Mouse (Mus musculus) embryo, embryonic 10 days (tissue): ENCODE data around the gene Slc9a8.
A peak's percentile ranks its signal among the peaks of the same experiment; 100 is the strongest.

Experiments
- DNase-seq: peaks from one replicate; pipeline ENCODE4 v3.0.0-alpha.2; 2015; ENCODE audit warnings: low spot score

Slc9a8 gene

DNA sequence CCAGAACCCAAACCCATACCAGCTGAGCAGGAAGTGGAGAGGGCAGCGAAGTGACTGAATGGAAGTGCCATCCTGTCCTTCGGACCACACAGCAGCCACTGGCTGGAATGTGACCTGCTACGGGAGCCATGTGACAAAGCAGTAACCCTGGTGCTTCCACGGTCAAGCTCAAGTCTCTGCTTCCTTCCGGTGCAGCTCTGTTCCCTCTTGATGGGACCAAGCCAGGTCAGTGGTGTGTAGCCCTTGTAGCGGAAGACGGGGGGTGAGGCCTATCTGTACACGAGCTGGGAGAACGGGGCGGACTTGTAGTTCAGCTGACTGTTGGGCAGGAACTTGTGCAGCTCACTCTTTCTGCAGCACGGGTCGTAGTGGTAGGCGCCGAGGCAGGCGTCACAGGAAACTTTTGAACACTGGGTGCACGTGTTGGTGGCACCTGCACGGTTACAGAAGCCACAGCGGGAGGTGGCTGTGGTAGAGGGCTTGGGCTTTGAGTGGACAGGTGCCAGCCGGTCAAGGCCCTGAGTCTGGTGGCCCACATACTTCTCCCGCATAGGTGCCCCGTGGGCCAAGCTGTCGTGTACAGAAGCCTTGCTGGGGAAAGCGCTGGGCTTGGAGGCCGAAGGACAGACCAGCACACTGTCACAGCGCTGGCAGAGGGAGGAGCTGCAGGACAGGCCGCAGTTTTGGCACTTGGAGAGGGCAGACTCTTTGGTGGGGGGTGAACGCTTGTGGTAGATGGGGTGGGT lies 61.7 kb downstream of the Slc9a8 start:
- no peak for DNase-seq

DNA sequence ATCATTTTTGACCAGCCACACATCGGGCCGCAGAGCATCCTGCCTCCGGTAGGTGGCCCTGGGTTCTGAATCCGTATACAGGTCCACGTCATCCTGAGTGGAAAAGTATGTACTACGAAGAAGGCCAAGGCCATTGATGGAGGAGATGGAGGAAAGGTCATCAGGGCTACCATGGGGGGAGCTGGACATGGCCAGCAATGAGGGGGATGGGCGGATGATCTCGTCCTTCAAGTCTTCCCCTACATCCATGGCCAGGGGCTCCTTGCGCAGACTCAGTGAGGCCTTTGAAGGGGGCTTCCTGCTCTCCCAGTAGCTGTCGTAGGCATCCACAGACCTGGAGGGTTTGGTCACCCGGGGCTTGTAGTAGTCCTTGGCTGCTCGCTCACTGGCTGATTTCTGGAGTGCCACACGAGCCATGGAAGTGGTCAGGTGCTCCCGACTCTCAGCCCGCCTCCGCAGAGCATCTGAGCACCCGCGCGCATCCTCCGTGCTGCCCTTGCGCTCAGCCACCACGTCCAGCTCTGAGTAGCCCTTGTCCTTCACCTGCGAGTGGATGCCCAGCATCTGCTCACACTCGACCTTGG lies 62.4 kb downstream of the Slc9a8 start:
- DNase-seq: no peak

DNA sequence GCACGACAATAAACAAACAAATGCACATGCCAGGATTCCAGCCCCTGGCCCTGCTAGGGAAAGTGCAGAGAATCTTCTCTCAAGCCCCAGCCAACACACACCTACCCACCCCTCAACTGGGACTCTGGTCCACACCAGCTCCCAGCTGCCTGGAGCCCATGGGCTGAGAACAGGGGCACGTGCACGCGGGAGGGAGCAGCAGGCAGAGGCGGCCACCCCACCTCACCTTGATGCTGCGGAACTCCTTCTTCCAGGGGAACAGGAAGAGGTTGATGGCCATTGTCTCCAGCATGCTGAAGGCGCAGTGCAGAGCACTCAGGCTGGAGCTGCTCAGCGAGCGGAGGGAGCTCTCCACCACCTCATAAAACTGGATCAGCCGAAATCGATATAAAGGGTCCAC lies 63.4 kb downstream of the Slc9a8 start:
- DNase-seq: no peak

DNA sequence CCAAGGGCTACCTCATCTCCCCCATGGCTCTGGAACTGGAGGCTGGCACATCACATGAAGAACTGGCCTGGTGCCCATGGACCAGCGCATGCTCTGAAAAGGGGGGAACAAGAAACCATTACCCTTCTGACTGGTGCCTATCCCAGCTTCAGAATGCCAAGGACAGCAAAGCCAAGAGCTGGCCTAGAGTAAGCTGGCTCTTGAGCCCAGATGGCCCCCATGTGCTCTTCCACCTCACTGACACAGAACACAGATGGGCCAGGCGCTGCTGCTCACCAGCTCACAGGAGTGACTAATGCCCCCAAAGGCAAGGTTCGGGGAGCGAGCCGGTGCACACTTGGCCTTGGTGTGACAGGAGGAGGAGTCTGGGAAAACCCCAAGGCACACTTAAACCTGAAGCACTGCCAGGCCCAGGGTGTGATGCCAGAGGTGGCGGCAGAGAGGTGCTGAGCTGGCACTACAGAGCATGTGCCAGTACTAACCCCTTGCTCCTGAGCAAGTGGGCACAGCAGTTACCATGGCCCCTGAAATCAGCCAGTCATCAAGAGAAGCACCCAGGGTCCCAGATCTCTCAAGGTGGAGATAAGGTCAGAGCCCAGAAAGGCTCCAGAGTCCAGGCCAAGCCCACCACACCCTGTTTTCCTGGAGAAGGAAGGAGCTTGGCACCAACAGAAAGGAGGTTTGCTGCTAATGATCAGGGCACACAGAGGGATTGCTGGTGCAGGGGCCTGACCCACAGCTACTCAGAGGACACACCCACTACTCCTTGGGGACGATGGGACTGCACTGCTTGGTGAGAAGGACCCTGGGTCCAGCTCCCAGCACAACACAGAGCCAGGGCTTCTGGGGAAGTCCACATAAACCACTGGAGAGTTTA lies 64.2 kb downstream of the Slc9a8 start:
- no peak for DNase-seq

DNA sequence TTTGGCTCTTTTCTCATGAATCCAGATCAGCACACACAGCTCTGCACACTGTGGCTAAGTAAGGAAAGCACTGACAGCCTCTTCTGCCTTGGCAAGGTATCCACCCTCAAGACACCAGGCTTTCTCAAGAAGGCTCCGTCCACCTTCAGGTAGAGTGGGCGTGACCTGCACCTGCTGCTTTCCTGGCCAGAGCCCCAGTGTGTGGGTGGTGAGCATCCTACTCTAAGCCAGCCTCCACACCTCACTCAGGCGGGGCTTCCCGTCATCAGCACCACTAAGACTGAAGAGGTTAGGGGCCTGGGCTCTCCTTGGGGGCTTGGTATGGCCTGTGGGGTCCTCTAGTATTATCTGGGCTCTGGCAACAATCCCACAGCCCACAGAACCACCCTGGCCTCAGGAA lies 65.1 kb downstream of the Slc9a8 start:
- no peak for DNase-seq

DNA sequence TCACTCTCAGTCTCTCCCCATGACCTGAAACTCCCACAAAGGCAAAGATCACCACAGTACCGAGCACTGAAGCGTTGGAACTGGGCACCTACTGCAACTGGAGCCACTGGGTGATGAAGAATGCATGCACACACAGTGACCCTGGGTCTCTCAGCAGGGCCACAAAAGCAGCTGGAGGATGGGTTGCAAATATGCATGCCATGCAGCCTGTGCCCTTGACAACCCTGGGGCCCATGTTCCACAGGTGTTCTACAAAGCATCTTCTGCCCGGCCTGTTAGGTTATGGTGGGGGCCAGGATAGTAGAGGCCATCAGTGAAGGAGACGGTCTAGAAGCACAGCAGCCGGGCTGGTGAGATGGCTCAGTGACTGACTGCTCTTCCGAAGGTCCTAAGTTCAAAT lies 66.0 kb downstream of the Slc9a8 start:
- DNase-seq: no peak

DNA sequence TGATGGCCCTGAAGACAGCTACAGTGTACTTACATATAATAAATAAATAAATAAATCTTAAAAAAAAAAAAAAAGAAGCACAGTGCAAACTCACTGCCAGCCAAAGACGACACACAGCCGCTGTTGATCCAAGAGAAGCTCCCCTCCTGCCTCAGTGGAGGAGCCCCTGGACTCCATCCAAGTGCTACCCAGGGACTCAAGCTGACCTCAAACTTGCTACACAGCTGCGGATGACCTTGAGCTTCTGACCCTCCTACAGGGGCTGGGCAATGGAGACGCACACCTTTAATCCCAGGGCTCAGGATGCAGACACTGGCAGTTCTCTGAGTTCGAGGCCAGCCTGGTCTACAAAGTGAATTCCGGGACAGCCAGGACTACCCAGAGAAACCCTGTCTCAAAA lies 66.5 kb downstream of the Slc9a8 start:
- no peak for DNase-seq

DNA sequence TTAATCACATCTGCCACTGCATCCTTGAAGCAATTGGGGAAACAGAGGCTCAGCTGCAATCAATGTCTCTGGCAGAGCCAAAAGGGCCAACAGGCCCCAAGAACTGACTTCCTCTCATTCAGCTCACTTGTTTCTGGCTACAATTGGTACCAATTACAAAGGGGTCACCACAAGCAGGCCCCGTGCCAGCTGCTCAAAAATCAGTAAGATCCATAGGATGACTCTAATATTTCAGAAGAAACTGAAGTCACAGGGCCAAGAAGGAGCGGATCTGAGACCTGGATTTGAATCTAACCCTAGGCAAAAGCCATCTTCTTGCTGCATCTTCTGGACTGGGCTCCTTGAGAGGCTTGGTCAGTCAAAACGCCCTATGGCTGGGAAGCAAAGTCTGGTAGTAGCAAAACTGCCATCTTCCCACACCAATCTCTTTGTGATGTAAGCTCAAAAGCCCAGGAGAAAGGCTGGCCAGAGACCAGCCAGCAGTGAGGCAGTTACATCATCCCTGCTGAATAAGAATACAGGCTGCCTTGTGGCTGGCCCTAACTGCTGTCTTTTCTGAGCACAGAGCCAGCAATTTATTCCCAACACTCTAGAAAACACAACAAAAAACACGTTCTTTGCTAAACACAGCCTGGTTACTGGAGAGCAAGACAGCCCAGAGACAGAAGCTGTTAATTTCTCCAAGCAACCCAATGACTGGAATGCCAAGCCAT lies 69.5 kb downstream of the Slc9a8 start:
- DNase-seq: no peak

DNA sequence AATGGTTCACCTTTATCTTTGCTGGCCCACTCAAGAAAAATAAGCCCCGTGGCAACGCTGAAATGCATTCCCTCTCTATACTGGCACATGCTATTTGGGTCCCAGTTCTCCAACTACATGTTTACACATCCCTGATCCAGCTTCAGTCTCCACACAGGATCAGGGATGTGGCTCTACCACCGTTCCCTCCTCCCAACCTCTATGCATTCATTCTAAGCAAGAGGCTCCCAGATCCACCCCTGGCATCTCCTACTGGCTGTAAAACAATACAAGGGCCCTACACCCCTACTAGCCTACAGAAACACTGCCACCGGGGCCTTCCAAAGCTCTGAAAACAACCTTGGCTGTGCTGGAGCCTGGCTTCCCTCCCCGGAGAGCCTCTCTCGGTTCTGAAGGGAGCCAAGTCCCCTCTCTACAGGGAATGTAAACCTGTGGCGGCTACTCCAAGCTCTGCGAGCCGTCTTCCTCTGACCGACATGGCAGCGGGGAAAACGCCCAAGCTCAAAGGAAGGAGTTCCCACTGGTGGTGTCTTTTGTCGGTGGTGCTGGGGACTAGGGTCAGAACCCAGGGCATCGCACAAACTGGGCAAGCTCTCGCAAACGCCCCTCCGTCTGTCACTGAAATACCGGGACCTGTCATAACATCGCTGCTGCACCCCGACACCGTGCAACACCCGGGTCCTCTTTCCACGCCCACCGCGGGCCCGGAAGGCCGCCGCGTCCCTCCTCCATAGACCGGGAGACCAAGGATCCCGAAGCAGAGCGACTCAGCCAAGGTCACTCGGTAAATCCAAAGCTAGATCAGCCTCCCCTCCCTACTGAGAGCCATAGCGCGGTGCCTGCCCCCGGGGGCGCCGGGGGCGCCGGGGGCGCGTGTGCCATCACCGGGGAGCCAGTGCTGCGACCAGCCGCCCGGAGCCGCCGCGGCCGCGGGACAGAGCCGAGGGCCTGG lies 70.5 kb downstream of the Slc9a8 start, which contains the start of gene Rnf114:
Gene Rnf114, plus strand, starts transcription at position 889 of the 952 bp plus-strand sequence.
- no peak for DNase-seq

DNA sequence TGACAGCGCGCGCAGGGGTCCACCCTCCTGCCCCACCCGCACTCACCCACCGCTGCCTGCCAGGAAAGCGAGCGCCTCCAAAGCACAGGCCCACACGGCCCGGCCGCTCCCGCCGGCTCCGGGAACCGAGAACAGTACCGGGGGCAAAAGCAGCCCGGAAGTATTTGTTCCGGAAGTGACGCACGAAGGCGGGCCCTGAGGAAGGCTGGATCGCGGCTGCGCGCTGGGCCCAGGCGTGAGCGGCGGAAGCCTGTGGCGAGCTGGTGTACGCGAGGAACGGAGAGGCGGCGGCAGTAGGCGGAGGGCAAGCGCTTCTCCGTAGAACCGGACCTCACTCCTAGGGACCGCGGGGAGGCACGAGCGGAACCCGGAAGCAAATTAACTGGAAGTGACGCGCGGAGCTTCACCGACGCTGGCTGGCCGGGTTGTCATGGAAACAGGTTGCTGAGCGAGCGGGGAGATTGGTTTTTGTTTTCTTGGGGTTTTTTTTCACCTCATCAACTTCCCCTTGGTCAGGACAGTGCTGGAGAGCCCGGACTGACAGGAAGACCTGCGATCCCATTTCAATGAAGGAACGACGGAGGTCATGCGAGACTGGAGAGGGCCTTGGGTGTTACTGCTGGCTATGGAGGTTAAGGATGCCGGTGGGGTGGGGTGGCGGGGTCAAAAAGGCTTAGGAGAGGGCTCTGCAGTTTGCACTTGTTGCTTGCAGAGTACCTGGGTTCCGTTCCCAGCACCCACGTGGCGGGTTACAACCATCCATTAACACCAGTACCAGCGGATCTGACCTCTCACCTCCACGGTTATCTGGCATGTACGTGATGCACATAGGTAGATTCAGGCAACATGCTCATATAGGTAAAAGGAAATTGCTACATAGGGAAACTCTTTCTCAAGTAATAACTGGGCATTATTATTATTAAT lies 71.5 kb downstream of the Slc9a8 start, which contains the start of gene Spata2:
Gene Spata2, minus strand, starts transcription at position 175 of the 924 bp plus-strand sequence.
- peak; percentile 91 for DNase-seq

DNA sequence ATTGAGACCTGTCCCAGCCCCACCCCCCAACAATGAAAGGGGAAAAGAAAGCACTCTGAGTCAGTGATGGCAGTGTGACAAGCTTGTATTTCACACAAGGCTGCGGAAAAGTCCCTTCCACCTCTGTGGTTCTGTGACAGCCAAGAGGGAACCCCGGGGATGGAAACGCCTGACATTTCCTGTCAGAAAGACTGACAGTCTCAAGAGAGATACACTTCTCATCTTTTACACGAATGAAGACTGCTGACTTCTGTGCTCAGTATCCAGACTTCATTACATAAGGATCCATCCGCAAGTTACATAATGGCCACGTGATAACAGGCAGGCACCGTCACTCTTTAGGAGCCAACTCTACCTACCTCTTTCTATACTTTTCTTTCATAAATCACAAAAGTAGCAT lies 74.9 kb downstream of the Slc9a8 start:
- no peak for DNase-seq

DNA sequence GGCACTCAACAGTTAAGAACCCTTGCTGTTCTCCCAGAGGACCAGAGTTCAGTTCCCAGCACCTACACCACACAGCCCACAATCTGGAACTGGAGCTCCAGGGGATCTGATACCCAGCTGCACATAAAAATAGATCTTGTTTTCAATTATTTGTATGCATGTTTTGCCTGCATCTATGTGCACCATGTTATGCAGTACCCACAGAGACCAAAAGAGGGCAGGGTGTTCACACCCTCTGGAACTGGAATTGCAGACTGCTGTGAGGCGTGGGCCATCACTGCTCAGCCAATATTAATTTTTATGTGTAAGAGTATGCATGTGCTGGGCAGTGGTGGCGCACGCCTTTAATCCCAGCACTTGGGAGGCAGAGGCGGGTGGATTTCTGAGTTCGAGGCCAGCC lies 75.8 kb downstream of the Slc9a8 start:
- peak; percentile 51 for DNase-seq

DNA sequence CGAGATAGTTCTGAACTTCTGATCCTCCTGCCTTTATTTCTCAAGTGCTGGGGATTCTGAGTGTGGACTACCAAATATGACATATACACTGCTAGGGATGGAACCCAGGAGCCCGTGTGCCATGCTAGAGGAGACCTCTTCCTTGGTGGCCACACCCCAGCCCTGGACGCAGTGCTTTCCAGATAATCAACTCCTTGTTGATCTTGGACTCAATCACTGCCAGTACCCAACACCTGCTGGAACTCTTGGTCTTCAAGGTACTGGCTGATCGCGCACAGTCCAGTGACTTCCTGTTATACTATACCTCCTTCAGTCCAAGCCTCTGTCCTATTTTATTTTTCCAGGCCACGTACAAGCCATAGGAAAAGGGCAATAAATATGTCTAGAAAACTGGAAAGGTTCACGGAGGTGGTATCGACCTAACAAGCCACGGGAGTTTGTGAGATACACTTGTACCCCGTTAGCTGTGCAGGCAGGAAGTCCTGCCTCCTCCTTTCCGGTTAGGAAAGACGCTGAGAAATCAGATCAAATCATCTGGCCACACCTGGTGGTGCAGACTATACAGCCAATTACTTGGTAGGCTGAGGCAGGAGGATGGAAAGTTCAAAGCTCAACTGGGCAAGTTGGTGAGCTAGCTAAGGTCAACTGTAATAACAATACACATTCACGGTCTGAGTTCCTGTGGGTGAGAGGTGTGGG lies 81.2 kb downstream of the Slc9a8 start:
- no peak for DNase-seq

DNA sequence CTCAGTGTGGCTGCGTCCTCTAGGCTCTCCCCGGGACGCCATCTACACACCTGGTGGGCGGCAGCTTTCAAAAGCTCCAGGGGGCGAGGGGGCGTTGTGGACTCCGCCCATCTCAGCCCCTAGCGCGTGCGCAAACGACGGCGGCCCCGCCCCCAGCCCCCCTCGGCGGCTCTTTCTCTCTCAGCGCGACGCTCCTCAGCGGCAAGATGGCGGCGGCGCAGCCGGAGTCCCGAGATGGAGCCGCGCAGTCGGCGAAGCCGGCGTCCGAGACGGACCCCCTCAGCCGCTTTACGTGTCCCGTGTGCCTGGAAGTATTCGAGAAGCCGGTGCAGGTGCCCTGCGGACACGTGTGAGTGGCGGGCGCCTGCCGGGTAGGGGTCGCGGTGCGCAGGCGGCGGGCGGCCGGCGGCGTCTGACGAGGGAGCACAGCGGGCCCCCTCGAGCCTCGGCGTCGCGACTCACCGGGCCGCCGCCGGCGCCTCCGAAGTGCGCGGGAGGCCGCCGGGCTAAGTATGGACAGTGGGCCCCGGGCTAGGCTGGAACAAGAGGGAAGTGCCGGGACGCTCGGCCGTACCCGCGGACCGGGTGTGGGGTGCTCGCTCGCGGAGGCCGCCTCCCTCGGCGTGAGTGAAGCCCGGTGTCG lies 81.9 kb downstream of the Slc9a8 start:
- peak; percentile 83 for DNase-seq

DNA sequence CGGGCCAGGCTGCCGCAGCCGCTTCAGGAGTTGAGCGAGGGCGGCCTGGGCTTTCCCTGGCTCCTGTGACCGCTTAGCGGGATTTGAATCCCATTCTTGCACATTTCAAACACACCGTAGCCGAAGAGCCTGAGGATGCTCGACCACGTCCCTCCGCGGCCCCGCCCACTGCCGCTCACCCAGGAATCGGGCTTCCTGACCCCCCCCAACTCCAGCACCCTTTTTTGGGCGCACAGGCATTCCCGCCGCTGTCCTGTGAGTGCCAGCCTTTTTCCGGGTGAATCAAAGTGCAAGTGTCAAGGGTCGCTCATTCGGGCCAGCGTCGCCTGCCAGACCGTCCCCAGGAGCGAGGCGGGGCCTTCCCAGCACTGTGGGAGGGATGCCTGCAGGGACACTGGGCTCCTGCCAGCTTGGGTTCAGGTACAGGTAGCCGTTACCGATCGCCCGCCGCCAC lies 82.4 kb downstream of the Slc9a8 start:
- DNase-seq: peak; percentile 71

DNA sequence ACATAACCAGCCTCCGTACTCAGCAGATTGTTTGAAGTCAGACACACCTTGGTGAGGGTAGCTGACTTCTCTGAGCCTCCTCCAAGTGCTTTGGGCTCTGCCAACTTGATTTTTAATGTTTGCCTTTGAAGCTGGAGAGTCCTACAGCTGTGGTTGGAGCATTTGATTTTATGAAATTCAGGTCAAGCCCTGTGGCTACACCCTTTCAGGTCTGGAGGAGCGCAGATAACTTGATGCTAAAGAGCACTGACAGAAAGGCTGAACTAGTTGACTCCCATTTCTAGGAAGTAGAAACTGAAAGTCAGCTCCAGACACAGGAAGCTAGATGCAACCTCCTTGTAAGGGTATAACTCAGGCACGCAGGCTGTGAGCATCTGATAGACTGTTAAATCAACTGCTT lies 83.6 kb downstream of the Slc9a8 start:
- DNase-seq: no peak

DNA sequence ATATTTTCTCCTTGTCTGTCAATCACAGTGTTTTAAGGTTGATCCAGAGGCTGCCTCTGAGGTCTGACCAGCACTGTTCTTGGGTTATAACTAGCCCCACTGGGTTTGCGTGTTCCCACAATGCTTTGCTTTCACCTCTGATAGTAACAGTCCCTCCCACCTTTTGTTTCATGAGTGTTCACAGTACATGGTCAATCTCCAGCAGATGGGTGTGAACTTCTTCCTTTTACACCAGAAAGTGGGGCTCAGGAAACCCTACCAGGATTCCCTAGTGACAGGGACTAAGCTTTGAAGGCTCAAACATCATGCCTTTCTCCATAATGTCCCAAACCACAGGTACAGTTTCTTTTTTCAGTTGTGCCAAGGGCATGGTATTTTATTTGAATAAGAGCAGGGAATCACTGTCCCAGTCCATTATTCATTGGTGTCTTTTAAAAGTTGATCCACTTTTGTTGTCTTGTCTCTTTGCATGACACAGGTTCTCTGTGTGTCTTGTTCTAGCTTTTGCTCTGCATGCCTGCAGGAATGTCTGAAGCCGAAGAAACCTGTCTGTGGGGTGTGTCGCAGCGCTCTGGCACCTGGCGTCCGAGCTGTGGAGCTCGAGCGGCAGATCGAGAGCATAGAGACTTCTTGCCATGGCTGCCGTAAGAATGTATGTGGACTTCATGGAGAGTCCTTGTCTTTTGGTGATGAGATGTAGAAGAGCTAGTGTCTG lies 85.2 kb downstream of the Slc9a8 start:
- DNase-seq: no peak
